Mouse (Mus musculus): ENCODE measurements around the gene Iba57. TPM values are rescaled to one million over a fixed set of nuclear protein-coding genes. Genes with fewer than 3 reads are reported as not detected.
A peak's percentile ranks its signal among the peaks of the same experiment; 100 is the strongest.

Iba57 gene
- polyA plus RNA-seq, 1 experiment from 2014 or later, result 6.2 TPM

- no peaks in the 10 kb centered on the region for H3K27me3 ChIP-seq (replicated peaks)
- H3K36me3 ChIP-seq, result no peaks in the 10 kb centered on the region
- ATAC-seq (ENCODE audit: insufficient read depth, low FRiP score, low read depth), result no peak
- no peak overlapping the region for H3K4me3 ChIP-seq (replicated peaks)
- peaks cover 11% of the 10 kb centered on the region; the same call in 1 of the 2 replicates for H3K4me1 ChIP-seq
- H3K4me2 ChIP-seq, result no peak overlapping the region
- no peak overlapping the region for H3K27ac ChIP-seq
- no peak overlapping the region for H3K9ac ChIP-seq
- no peaks in the 10 kb centered on the region for H3K9me3 ChIP-seq
- 61% methylated on average over 2 of the region's 2 CpGs for WGBS
Measured at GRCm38 (mm10) chr11:59165616-59166241, 2.2 kb upstream of the Iba57 start.

GRCm38 (mm10) chr11:59164384-59164783 is 845 bp upstream of the Iba57 start:
- peak; percentile 11; the same call in 1 of the 2 replicates for ATAC-seq (ENCODE audit: insufficient read depth, low FRiP score, low read depth)
- Histone ChIP-seq H3K4me2 (peak overlapping the region; percentile 59), H3K4me1 (peaks cover 11% of the 10 kb centered on the region; the same call in 1 of the 2 replicates), H3K9ac (no peak overlapping the region), H3K27ac (peak overlapping the region; percentile 100), H3K36me3 (no peaks in the 10 kb centered on the region), H3K4me3 (replicated peaks) (peak overlapping the region; percentile 84; the same call in 1 of the 2 replicates), H3K27me3 (replicated peaks) (no peaks in the 10 kb centered on the region), H3K9me3 (no peaks in the 10 kb centered on the region)
- WGBS, result 78% methylated on average over 9 of the region's 9 CpGs

DNA sequence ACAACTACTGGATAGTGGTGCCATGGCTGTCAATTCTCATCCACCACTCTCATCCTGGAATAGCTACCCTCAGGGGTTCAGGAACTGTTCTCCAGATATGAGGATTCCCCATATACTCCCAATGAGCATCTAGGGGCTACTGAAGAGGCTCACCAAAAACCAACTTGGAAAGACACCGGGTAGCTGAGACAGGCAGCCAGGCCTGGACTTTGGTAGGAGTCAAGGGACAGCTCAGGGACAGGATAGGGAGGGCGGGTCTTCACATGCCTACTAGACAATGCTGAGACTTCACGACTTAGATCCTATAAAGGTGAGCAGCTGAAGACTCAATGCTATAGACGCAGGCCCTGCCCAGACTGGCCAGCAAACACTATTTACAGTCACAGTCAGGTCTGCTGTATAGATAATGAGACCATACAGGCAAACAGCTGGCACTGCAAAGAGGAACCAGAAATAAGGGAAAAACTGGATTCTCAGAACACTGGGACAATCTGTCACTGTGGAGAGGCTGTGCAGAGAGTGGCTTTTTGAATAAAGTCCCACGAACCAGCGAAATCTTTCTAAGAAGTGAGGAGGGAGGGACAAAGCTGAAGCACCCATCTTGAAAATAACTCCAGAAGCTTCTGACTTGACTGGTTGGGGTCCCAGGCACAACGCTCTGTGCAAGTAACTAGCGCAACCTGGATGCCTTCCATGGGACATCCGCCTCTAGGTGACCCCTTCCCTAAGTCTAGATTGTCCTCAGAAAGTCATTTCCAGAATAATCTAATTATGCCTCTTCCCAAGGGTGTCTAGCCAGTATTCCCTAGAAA is 890 bp downstream of the Iba57 start:
- Histone ChIP-seq H3K4me1 (peaks cover 11% of the 10 kb centered on the region; the same call in 1 of the 2 replicates), H3K4me3 (replicated peaks) (peak overlapping the region; percentile 84), H3K36me3 (0 out of 2 replicates have a peak, but pooled peaks cover 7% of the 10 kb centered on the region), H3K9me3 (no peaks in the 10 kb centered on the region), H3K27me3 (replicated peaks) (no peaks in the 10 kb centered on the region), H3K27ac (peak overlapping the region; percentile 68), H3K9ac (peak overlapping the region; percentile 26; the same call in 1 of the 2 replicates), H3K4me2 (peak overlapping the region; percentile 65)
- no peak for ATAC-seq (ENCODE audit: insufficient read depth, low FRiP score, low read depth)
- WGBS, result 59% methylated on average over 9 of the region's 9 CpGs

DNA sequence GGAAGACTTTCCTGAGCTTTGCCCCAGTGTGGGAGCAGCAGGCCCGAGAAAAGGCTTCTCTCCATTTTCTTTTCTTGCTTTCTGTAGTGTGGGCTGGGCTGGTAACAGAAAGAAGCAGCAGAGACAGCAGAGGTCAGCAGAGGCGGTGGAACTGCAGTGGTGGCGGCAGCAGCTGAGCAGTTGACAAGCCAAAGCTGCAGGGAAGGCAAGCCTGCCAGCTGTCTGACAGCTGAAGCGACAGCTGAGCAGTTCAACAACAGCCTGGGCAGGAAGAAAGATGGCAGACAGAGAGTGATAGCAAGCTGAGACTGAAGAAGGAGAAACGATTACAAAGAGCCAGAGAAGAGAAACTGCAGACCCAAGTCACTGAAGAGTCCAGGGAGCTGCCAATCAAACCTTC is 2.1 kb downstream of the Iba57 start:
- no peak overlapping the region for H3K4me3 ChIP-seq (replicated peaks)
- no peak for ATAC-seq (ENCODE audit: insufficient read depth, low FRiP score, low read depth)
- no peak overlapping the region for H3K27ac ChIP-seq
- H3K4me1 ChIP-seq, result peaks cover 11% of the 10 kb centered on the region; the same call in 1 of the 2 replicates
- no peaks in the 10 kb centered on the region for H3K9me3 ChIP-seq
- H3K9ac ChIP-seq, result no peak overlapping the region
- no peaks in the 10 kb centered on the region for H3K27me3 ChIP-seq (replicated peaks)
- no peak overlapping the region for H3K4me2 ChIP-seq
- 72% methylated on average over 5 of the region's 5 CpGs for WGBS
- peaks cover 10% of the 10 kb centered on the region; the same call in 1 of the 2 replicates for H3K36me3 ChIP-seq

DNA sequence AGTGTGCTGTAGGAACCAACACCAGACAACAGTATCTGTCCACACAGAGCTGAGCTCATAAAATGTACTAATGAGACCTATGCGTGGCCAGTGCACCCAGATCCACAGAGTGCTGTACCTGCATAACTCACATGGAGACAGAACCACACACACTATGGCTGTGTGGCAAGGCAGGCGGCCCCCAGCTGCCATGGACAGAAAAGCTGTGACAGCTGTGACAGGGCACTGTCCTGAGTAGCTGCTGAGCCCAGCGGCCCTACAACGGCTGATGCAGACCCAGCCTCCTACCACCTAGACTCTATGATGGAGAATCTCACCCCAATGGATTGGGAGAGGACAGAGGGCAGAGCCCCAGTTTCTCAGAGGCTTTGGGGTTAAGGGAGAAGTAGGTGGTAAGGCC is 4.0 kb downstream of the Iba57 start:
- no peak for ATAC-seq (ENCODE audit: insufficient read depth, low FRiP score, low read depth)
- Histone ChIP-seq H3K27me3 (replicated peaks) (no peaks in the 10 kb centered on the region), H3K36me3 (peaks cover 10% of the 10 kb centered on the region; the same call in 1 of the 2 replicates), H3K9ac (no peak overlapping the region), H3K9me3 (no peaks in the 10 kb centered on the region), H3K4me1 (peaks cover 11% of the 10 kb centered on the region; the same call in 1 of the 2 replicates), H3K4me3 (replicated peaks) (no peak overlapping the region), H3K27ac (no peak overlapping the region), H3K4me2 (no peak overlapping the region)
- 84% methylated on average over 4 of the region's 4 CpGs for WGBS

DNA sequence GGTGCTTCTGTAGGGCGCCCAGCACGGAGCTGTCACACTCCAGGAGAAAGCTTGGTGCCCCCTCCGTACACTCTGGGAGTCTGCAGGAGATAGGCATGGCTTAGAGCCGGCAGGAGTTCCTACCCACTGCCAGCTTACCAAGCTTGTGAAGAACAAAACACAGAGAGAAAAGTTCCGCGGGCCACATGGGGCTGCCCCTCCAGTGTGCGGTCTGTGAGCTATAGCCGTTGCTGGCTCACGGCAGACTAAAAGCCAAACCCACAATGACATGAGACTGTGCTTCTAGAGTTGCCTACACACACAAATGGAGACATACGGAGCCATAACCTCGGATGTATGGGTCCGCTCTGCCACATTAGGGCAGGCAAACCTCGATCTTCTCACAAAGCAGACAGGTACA is 4.4 kb downstream of the Iba57 start:
- no peak overlapping the region for H3K9ac ChIP-seq
- ATAC-seq (ENCODE audit: insufficient read depth, low FRiP score, low read depth), result no peak
- H3K4me2 ChIP-seq, result no peak overlapping the region
- WGBS, result 91% methylated on average over 13 of the region's 13 CpGs
- H3K36me3 ChIP-seq, result peaks cover 10% of the 10 kb centered on the region; the same call in 1 of the 2 replicates
- H3K9me3 ChIP-seq, result no peaks in the 10 kb centered on the region
- H3K4me3 ChIP-seq (replicated peaks), result no peak overlapping the region
- H3K27me3 ChIP-seq (replicated peaks), result no peaks in the 10 kb centered on the region
- H3K4me1 ChIP-seq, result peaks cover 6% of the 10 kb centered on the region; the same call in 1 of the 2 replicates
- H3K27ac ChIP-seq, result no peak overlapping the region

- Histone ChIP-seq H3K27me3 (replicated peaks) (no peaks in the 10 kb centered on the region), H3K4me2 (no peak overlapping the region), H3K9me3 (no peaks in the 10 kb centered on the region), H3K4me3 (replicated peaks) (no peak overlapping the region), H3K36me3 (peaks cover 10% of the 10 kb centered on the region; the same call in 1 of the 2 replicates), H3K9ac (no peak overlapping the region), H3K27ac (no peak overlapping the region), H3K4me1 (no peaks in the 10 kb centered on the region)
- no peak for ATAC-seq (ENCODE audit: insufficient read depth, low FRiP score, low read depth)
- WGBS, result 86% methylated on average over 5 of the region's 5 CpGs
Measured at GRCm38 (mm10) chr11:59155900-59156299, 7.6 kb downstream of the Iba57 start.

GRCm38 (mm10) chr11:59154220-59154619 is 9.3 kb downstream of the Iba57 start:
- ATAC-seq (ENCODE audit: insufficient read depth, low FRiP score, low read depth), result no peak
- H3K4me2 ChIP-seq, result no peak overlapping the region
- no peaks in the 10 kb centered on the region for H3K9me3 ChIP-seq
- no peak overlapping the region for H3K4me3 ChIP-seq (replicated peaks)
- no peaks in the 10 kb centered on the region for H3K27me3 ChIP-seq (replicated peaks)
- no peak overlapping the region for H3K27ac ChIP-seq
- H3K36me3 ChIP-seq, result peaks cover 10% of the 10 kb centered on the region; the same call in 1 of the 2 replicates
- H3K9ac ChIP-seq, result no peak overlapping the region
- WGBS, result 70% methylated on average over 7 of the region's 7 CpGs
- H3K4me1 ChIP-seq, result no peaks in the 10 kb centered on the region

DNA sequence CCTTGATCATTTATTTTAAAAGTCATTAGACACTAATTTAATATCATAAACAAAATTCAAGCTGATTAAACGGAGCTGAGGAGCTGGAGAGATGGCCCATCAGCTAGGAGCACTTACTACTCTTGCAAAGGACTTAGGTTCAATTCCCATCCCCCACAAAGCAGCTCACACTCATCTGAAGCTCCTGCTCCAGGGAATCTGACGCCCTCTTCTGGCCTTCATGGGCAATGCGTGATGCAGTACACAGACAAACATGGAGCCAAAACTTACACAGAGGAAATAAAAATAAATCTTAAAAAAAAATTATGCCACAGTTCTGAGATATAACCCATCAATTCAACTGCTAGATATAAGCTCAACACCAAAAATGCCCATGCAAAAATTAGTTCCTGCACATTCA is 11.8 kb downstream of the Iba57 start:
- WGBS, result 33% methylated on average over 3 of the region's 3 CpGs
- H3K27me3 ChIP-seq (replicated peaks), result no peaks in the 10 kb centered on the region
- ATAC-seq (ENCODE audit: insufficient read depth, low FRiP score, low read depth), result no peak
- H3K4me1 ChIP-seq, result no peaks in the 10 kb centered on the region
- no peak overlapping the region for H3K9ac ChIP-seq
- no peak overlapping the region for H3K4me3 ChIP-seq (replicated peaks)
- H3K9me3 ChIP-seq, result no peaks in the 10 kb centered on the region
- H3K27ac ChIP-seq, result no peak overlapping the region
- no peaks in the 10 kb centered on the region; the same call in 1 of the 2 replicates for H3K36me3 ChIP-seq
- H3K4me2 ChIP-seq, result no peak overlapping the region

DNA sequence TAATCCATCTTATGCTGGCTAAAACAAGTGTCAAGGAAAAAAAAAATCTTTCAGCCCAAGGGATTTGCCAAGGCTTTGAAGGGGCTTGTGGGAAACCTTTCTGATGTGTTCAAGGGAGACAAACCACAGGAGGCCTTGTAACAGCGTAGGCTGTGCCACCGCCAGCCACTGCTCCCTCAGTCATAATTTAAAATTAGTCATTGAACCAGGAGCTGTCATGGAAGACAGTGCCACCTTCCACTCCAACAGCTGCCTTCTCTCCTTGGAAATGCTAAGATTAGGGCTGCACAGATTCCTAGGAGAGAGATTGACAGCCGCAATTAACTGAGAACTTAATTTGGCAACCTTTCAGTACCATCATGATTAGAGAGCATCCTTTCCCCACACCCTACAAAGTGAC is 14.2 kb downstream of the Iba57 start:
- Histone ChIP-seq H3K9me3 (no peaks in the 10 kb centered on the region), H3K27me3 (replicated peaks) (no peaks in the 10 kb centered on the region), H3K9ac (no peak overlapping the region), H3K4me1 (no peaks in the 10 kb centered on the region), H3K36me3 (no peaks in the 10 kb centered on the region), H3K4me3 (replicated peaks) (no peak overlapping the region), H3K27ac (no peak overlapping the region), H3K4me2 (no peak overlapping the region)
- WGBS, result 43% methylated on average over 3 of the region's 3 CpGs
- no peak for ATAC-seq (ENCODE audit: insufficient read depth, low FRiP score, low read depth)

DNA sequence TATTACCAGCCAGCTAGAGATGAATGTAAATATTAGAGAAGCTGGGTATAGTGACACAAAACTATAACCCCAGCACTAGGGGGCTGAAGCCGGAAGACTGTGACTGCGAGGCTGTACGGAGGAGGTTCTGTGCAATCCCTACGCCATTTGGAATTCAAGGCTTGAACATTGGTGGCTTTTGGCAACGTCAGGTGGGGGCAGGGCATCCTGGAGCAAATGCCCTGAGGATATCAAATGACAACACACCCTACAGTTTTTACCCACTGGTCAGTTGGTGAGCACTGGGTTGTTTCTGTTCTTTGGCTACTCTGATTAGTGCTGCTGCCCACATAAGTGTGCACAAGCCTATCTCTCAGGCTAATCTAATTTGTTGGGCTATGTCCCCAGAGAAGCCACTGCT is 20.6 kb downstream of the Iba57 start:
- H3K4me1 ChIP-seq, result no peaks in the 10 kb centered on the region
- peaks cover 1% of the 10 kb centered on the region for H3K27me3 ChIP-seq (replicated peaks)
- no peaks in the 10 kb centered on the region for H3K9me3 ChIP-seq
- WGBS, result 73% methylated on average over 5 of the region's 5 CpGs
- no peak overlapping the region for H3K4me3 ChIP-seq (replicated peaks)
- no peak overlapping the region for H3K4me2 ChIP-seq
- no peak for ATAC-seq (ENCODE audit: insufficient read depth, low FRiP score, low read depth)
- no peak overlapping the region for H3K9ac ChIP-seq
- H3K36me3 ChIP-seq, result no peaks in the 10 kb centered on the region
- H3K27ac ChIP-seq, result no peak overlapping the region
